Mouse (Mus musculus) cerebellum, adult 2 months (tissue): Measurements from ENCODE around the gene Stx5a. TPM values are rescaled to one million over a fixed set of nuclear protein-coding genes. Genes with fewer than 3 reads are reported as not detected.

Experiments used
- DNase-seq, 2 experiments: peaks; one replicate each; pipeline ENCODE4 v3.0.0; 2021
- H3K27ac ChIP-seq: fragments of 200-500 bp; 2 replicates; pipeline ENCODE4 v1.5.1; 2012; ENCODE audit warnings: low read length, control low read depth, inconsistent platforms; ENCODE audit not compliant: insufficient read depth
- H3K27me3 ChIP-seq: fragments of 200-500 bp; 2 replicates; pipeline ENCODE4 v1.6.1; 2012; ENCODE audit warnings: inconsistent platforms, mild to moderate bottlenecking, low read length, moderate library complexity; ENCODE audit not compliant: control insufficient read depth, insufficient read depth
- H3K4me1 ChIP-seq: fragments of 200-500 bp; 2 replicates; pipeline ENCODE4 v1.6.1; 2011; ENCODE audit warnings: low read length; ENCODE audit not compliant: control insufficient read depth, insufficient read depth
- H3K4me3 ChIP-seq: fragments of 200-500 bp; replicated peaks from 2 replicates; pipeline ENCODE3; 2011; ENCODE audit warnings: mild to moderate bottlenecking, low read depth, low read length, control low read depth; ENCODE audit not compliant: insufficient read depth
- CTCF ChIP-seq: fragments of 200-500 bp; IDR thresholded peaks from 2 replicates; pipeline ENCODE4 v1.5.1; 2011; ENCODE audit warnings: low read depth, mild to moderate bottlenecking, control low read depth, low read length, moderate library complexity, borderline replicate concordance; ENCODE audit not compliant: insufficient read depth
- POLR2A ChIP-seq: fragments of 200-500 bp; IDR thresholded peaks from 2 replicates; pipeline ENCODE4 v1.6.1; 2011; ENCODE audit warnings: low read length, control low read depth, borderline replicate concordance; ENCODE audit not compliant: insufficient read depth
- WGBS: fragments of 180-500 bp; shearing (Covaris S2); methylation state at CpG from one replicate; pipeline ENCODE4 v1.1.7; 2018; 5-methylcytosine and 5-hydroxymethylcytosine counted together
- polyA plus RNA-seq: library from polyadenylated mRNA; depleted of rRNA; stranded (reverse); fragments of >200 nt; gene quantifications from 2 replicates; pipeline ENCODE4 v1.2.3, GENCODE M21; 2012

The Stx5a gene
- polyA plus RNA-seq, 1 experiment, result 116 TPM

DNA sequence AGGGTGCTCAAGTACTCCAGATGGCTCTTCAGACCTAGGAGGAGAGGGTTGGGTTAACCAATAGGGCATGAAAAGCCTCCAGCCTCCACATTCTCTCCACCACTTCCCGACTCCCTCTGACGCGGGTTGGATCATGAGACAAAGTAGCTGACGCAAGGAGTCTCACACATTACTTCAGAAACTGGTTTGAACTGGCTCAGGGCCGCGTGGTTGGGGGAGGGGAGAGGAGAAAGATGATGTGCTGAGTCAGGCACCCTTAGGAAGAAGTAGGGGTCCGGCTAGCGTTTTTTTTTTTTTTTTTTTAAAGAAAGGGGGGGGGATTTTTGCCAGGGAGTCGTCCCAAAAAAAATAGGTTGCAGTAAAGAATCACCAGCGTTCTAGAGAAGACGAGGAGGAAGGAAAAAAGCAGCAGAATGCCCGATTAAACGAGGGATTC, 28.3 kb upstream of the Stx5a start:
- DNase-seq, result peak; percentile 40 to 46
- WGBS, result 4% methylated on average over 13 of the region's 13 CpGs
- H3K4me3 ChIP-seq, result peak overlapping the region; percentile 74
- H3K27me3 ChIP-seq, result no peaks in the 10 kb centered on the region
- peaks cover 12% of the 10 kb centered on the region; the same call in 1 of the 2 replicates for H3K4me1 ChIP-seq
- no peak overlapping the region for H3K27ac ChIP-seq
- no peak for TF ChIP-seq CTCF
- TF ChIP-seq POLR2A, result no peak

- Histone ChIP-seq H3K27me3 (no peaks in the 10 kb centered on the region), H3K4me1 (peaks cover 12% of the 10 kb centered on the region; the same call in 1 of the 2 replicates), H3K27ac (peak overlapping the region; percentile 23), H3K4me3 (peak overlapping the region; percentile 74)
- WGBS, result under 1% methylated on average over 51 of the region's 51 CpGs
- TF ChIP-seq CTCF, result peak; percentile 68
- TF ChIP-seq POLR2A, result peak; percentile 55; the same call in 1 of the 2 replicates
- DNase-seq, result peak; percentile 90 to 92
Measured at GRCm38 (mm10) chr19:8713306-8713996, 27.8 kb upstream of the Stx5a start.

DNA sequence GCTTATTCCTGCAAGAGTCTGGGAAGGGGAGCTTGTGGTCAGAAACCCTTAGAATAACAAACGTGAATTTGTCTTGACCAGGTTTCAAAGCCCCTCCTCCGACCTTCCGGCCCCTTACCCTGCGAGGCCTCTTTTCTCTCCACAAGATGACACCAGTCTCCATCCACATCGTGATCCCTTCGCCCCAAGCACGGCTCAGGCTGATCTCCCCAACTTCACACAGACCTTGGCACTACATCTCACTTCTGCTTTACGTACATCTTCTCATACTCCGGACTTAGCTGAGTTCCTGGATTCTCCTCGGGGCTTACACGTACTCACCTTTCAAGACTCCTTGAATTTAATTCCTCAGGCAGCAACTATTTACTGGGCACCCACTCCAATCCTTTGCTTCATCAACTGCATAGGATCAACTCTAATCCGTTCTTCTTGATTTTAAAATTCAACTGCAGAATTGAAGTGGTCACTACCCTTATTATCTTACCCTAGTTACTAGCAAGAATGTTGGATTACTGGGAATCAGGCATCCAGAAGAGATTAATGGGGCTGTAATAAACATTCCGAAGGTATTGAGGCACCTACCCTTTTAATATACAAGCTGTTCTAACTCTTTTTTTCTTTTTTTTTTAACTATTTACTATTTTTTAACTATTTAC, 27.1 kb upstream of the Stx5a start:
- Histone ChIP-seq H3K4me1 (peaks cover 12% of the 10 kb centered on the region; the same call in 1 of the 2 replicates), H3K4me3 (peak overlapping the region; percentile 74), H3K27me3 (no peaks in the 10 kb centered on the region), H3K27ac (no peak overlapping the region)
- 11% methylated on average over 13 of the region's 13 CpGs for WGBS
- DNase-seq, result no peak
- TF ChIP-seq CTCF, result no peak
- no peak for TF ChIP-seq POLR2A

DNA sequence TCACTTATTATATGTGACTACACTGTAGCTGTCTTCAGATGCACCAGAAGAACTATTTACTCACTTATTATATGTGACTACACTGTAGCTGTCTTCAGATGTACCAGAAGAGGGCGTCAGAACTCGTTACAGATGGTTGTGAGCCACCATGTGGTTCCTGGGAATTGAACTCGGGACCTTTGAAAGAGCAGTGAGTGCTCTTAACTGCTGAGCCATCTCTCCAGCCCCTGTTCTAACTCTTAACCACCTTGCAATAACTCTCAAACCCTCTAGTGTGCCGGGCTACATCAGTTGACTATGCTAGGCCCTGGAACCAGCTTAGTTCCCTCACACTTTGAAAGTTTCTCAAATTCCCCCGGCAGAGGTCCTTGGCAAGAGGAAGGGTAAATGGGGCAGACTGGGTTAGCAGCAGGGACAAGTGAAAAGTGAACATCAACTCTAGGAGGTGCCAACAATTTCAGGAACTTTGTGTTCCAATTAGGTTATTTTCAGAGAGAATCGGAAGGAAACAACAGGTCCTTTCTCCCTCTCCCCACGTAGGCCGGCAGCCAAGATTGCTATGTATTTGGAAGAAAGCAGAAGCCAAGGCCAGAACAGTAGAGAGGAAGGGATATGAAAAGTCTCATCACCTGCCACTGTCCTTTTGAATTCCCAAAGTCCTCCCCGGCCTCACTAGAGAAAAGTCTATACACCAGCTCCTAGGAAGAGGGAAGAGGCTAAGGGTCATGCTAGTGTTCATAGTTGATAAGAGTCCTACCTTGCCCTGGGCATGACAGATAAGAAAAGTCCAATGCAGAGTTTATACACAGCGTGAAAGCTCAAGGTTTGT, 26.3 kb upstream of the Stx5a start:
- Histone ChIP-seq H3K27me3 (no peaks in the 10 kb centered on the region), H3K4me1 (peaks cover 12% of the 10 kb centered on the region; the same call in 1 of the 2 replicates), H3K27ac (no peak overlapping the region), H3K4me3 (no peak overlapping the region)
- no peak for DNase-seq
- TF ChIP-seq CTCF (no peak), POLR2A (no peak)
- WGBS, result 61% methylated on average over 10 of the region's 10 CpGs

DNA sequence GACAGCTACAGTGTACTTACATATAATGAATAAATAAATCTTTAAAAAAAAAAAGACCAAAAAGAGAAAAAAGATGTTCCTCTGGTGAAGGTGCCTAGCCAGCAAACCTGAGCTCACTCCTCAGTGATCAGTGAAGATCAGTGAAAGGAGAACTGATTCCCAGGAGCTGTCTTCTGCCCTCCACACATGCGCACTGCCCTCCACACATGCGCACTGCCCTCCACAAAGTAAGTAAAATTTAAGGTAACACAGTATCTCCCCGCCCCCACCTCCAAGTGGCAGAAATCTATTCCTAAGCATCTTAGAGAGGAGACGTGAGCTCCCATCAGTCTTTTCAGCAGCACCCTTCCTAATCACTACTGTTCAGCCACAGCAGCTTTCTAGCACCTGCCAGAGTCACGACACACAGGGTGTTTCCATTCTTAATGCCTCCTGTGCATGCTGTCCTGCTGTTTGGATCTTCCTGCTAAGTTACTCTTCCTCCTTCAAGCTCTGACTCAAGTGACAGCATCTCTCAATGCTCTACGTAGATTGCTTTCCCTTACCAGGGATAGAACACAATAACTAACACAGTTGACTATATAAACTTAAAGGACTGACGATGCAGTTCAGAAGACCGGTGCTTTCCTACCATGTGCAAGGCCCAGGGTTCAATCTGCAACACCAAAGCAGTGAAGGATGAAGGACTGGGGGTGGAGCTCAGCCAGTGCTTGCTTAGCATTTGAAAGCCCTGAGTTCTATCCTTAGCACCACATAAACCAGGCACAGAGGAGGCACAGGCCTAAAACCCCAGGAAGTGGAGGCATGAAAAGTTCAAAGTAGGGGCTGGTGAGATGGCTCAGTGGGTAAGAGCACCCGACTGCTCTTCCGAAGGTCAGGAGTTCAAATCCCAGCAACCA, 25.1 kb upstream of the Stx5a start:
- Histone ChIP-seq H3K4me3 (no peak overlapping the region), H3K27ac (no peak overlapping the region), H3K4me1 (peaks cover 17% of the 10 kb centered on the region), H3K27me3 (no peaks in the 10 kb centered on the region)
- no peak for DNase-seq
- 65% methylated on average over 10 of the region's 10 CpGs for WGBS
- no peak for TF ChIP-seq CTCF
- no peak for TF ChIP-seq POLR2A

GRCm38 (mm10) chr19:8716767-8717475, 24.3 kb upstream of the Stx5a start:
- no peak for DNase-seq
- H3K27ac ChIP-seq, result no peak overlapping the region
- H3K27me3 ChIP-seq, result no peaks in the 10 kb centered on the region
- 60% methylated on average over 10 of the region's 10 CpGs for WGBS
- no peak for TF ChIP-seq POLR2A
- TF ChIP-seq CTCF, result no peak
- peaks cover 17% of the 10 kb centered on the region for H3K4me1 ChIP-seq
- H3K4me3 ChIP-seq, result no peak overlapping the region
